Mouse (Mus musculus) bone marrow macrophage, adult 2 months (primary cell): ENCODE data around the gene Olfr186.

ENCODE experiments used
- CTCF ChIP-seq: IDR thresholded peaks from 2 replicates; pipeline ENCODE4 v1.5.1; 2012; ENCODE audit warnings: low read depth, mild to moderate bottlenecking, low read length, moderate library complexity
- POLR2A ChIP-seq: IDR thresholded peaks from 2 replicates; pipeline ENCODE4 v1.6.1; 2012; ENCODE audit warnings: mild to moderate bottlenecking, low read depth, low read length, borderline replicate concordance

DNA sequence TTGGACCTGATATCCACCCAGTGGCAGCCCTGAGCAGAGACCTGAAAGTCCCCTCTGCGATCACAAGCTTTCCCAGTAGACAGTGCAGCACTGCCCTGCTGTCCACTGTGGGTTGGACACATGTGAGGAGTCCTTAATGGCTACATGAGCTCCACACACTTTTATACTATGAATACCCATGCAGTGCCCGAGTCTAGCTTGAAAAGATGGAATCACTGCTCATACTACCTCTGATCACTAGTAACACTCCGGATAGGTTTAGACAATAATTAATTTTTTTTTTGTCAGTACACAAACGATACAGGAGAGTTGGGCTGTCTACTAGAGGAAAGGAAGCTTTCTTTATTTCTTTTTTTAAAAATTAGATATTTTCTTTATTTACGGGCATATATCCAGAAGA, 47.8 kb upstream of the Olfr186 start, which contains the start of gene Olfr190:
- no peak for TF ChIP-seq CTCF
- TF ChIP-seq POLR2A, result no peak
